Mouse (Mus musculus) CD4-positive helper T cell, adult 2 months (primary cell): Measurements from ENCODE around the gene Msx1.

ENCODE experiments used
- DNase-seq: peaks from one replicate; pipeline ENCODE4 v3.0.0-alpha.2; 2012; ENCODE audit warnings: low read depth, missing footprints, low spot score

The Msx1 gene

DNA sequence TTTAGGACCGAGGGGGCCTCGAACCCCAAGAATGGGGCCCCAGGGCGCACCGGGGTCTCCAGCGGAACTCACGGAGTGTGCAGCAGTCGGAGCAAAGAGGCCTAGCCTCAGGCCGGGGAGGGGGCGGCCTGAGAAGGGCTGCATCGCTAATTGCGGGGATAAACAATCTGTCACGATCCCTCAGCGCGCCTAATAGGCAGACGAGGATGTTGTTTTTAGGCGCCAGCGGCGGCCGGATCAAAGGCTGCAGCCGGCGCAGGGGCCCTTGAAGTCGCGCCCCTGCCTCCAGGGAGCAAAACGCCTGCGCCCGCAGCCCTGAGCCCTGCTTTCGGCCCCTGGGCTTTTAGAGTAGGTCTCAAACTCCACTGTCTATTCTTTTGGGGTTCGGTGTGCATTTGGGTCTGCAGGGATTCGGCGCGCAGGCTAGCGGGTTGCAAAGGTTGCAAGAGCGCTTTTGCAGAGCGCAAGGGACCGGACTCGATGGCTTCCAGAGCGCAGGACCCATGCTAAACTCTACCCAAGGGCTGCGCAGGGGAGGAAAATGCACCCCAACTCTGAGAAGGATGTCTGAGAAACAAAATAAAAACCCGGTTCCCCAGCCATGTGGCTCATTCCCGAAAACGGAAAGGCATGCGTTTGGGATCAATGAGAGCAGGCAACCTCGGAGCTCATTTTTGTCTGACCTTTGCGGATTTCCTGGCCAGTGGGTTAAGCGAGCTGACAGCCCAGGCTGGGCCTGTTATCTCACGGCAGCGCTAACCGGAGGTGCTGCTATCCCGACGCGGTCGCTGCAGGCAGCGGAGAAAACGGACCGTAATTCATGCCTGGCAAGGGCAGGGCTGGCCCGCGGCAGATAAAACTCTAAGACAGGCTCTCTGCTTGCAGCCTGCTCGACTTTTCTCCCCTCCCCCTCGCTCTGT lies 2.6 kb upstream of the Msx1 start:
- no peak for DNase-seq

DNA sequence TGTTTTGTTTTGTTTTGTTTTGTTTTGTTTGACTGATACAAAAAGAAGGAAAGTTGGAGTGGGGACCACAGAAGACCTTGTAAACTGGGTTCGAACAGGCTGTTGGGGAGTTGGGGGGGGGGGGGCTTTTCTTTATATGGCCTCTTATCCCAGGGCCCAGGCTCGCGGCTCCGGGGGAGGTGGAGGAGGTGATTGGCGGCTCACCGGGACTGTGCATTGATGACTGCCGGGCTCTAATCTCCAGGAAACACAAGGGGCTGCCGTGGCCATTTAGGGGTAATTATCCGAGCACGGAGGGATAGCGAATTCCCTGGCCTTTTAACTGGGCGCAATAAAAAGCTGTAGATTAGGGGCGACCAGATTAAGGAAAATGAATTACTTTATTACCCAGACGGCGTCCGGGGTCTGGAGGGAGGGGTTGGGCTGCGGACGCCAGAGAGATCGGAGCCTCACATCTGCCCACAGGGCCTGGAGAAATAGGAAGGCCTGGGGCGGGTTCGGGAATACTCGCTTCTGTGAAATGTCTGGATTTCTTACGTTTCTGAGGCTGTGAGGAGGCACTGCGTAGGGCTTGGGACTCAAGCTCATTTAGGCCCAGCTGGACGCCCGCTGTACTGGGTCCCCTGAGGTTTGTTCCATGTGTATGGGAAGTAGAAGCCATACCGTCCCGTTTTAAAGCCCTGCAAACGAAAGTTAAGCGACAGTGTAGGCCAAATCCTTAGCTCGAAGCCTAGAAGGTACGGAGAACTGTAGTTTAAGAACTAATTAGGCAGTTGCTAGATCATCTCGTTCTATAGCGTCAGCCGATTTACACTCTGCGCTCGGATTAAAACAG lies 1.4 kb upstream of the Msx1 start:
- no peak for DNase-seq

- no peak for DNase-seq
Observed at GRCm38 (mm10) chr5:37825111-37825600, 773 bp upstream of the Msx1 start.

- DNase-seq, result no peak
Observed at GRCm38 (mm10) chr5:37823721-37824460, 492 bp downstream of the Msx1 start.

GRCm38 (mm10) chr5:37822791-37823720 lies 1.3 kb downstream of the Msx1 start:
- DNase-seq, result no peak

- no peak for DNase-seq
Observed at GRCm38 (mm10) chr5:37822116-37822707, 2.2 kb downstream of the Msx1 start.

DNA sequence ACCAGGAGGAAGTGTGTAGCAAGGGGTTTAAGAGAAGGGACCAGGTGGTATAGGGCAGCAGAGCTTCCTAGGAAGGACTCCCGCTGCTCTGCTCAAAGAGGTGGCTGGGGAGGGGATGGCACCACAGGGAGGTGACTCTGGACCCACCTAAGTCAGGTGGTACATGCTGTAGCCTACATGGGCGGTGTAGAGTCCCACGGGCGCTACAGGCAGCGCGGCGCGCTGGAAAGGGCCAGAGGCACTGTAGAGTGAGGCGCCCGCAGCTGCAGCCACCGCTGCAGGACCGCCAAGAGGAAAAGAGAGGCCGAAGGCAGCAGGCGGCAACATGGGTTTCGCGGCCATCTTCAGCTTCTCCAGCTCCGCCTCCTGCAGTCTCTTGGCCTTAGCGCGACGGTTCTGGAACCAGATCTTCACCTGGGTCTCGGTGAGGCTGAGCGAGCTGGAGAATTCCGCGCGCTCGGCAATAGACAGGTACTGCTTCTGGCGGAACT lies 3.2 kb downstream of the Msx1 start:
- DNase-seq, result no peak

GRCm38 (mm10) chr5:37820689-37821088 lies 3.7 kb downstream of the Msx1 start:
- no peak for DNase-seq

DNA sequence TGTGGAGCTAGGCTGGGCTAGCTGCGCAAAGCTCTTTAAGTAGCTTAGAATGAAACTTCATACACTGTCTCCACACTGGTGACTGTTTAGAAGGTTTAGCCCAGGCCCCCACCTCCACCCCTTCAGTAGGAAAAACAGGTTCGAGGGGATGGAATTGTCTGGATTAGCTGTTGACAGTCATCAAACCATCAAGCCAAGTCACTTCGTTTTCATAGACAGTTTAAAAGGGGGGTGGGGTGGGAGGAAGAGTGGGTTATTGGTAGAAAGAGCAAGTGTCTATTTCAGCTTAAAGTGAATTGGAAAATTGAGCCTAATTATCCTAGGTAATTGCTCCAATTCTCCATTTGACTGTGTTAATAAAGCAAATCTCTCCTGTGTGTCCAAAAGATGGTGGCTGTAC lies 4.4 kb downstream of the Msx1 start:
- no peak for DNase-seq

GRCm38 (mm10) chr5:37819541-37819940 lies 4.8 kb downstream of the Msx1 start:
- no peak for DNase-seq

DNA sequence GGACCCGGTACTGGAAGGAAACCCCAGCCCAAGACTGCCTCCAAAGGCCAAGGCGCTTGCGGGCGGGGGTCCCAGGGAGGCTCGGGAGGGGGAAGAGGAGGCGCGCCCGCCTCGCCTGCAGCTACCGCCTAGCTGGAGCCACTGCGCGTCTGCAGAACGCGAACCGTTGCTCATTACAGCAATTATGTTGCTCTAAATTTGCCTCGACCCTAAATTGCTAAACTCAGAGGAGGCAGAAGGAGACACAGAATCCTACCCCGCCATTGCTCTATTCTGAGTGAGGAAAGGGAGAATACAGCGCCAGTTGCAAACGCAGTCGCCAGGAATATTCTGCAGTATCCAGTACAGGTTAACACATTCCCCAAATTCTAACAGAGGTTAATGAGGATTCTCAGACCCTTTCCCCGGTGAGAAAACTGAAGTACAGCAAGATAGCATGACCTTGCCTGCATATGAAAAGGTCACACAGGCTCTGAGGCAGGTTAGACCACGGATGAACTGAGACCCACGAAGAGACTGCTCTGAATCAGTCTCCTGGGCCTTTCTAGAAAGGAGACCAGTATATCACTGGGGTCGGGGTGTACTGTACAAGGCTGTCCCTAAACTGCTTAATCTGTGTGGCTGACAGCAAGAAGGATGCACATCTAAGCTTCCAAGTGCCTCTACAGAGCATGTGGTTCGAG lies 5.7 kb downstream of the Msx1 start:
- no peak for DNase-seq

DNA sequence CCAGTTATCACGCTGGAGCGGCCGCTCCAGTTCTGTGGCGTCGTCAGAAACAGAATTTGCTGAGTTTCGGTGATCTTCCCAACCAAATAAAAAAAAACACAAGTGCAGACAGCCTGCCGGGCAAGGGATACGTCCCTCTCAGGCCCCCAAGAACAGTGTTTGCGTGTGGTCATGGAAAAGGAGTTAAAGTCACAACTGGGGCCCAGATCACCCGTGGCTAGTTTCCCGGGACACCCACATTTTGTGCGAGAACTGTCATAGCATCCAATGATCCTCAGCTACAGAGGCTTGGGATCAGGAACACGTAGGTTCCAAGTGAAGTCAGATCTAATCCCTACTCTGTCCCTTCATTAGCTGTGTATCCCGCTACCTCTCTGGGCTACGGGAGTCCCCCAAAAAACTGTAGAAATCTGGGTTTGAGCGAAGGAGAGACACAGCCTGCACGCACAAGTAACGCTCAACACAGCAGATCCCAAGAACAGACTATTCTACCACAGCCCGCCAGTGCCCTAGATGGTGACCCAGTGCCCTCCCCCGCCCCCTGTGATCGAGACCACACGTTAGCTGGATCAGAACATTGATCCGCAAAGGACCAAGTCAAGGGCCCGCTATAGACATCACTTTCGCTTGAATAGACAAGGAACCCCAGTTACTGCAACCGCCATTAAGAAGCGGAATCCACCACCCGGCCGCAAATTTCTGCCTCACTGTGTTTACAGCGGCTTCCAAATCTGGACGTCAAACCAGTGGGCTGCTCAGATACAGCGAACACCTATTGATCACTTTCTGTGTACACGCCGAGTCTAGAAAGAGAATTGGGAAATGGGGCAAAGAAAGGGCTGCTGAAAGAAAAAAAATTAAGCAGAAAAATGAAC lies 6.5 kb downstream of the Msx1 start:
- no peak for DNase-seq

GRCm38 (mm10) chr5:37816907-37817657 lies 7.3 kb downstream of the Msx1 start:
- no peak for DNase-seq

DNA sequence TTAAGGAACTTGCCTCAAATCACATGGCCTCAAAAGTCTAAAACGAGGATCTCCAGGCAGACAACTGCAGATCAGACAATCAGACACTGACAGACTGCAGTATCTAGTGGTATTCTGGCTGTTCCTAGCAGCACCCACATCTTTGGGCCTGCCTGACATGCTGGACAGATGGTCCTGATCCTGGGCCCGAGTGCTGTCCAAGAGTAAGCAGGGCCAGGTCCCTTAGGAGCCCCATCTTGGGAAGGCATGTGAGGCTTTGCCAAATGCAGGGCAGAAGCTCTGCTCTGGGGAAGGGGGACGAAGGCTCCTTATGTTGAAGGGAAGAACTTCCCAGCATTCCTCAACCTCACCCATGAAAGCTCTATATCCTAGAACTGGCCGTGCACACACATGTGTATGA lies 8.5 kb downstream of the Msx1 start:
- no peak for DNase-seq

GRCm38 (mm10) chr5:37814169-37814568 lies 10.2 kb downstream of the Msx1 start:
- DNase-seq, result no peak

DNA sequence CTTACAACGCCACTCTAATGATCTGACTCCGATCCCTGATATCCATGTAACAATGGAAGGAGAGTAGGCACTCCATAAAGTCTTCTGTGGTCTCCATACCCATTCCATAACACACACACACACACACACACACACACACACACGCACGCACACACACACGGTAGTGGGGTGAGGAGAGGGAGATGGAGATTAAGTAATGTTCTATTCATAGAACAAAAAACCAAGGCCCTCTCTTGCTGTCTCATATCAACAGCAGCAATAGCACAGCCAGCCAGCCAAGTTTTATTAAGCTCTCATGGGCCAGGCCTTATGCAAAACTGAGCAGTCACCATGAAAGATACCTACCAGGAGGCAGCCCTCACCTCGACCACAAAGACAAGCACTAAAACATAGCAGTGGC lies 19.1 kb downstream of the Msx1 start:
- DNase-seq, result no peak

- no peak for DNase-seq
Observed at GRCm38 (mm10) chr5:37804512-37805118, 19.8 kb downstream of the Msx1 start.
